Mouse (Mus musculus): ENCODE measurements around the gene Ube2ql1. TPM values are rescaled to one million over a fixed set of nuclear protein-coding genes. Genes with fewer than 3 reads are reported as not detected.

Ube2ql1 gene
- polyA plus RNA-seq, 1 experiment: not detected

DNA sequence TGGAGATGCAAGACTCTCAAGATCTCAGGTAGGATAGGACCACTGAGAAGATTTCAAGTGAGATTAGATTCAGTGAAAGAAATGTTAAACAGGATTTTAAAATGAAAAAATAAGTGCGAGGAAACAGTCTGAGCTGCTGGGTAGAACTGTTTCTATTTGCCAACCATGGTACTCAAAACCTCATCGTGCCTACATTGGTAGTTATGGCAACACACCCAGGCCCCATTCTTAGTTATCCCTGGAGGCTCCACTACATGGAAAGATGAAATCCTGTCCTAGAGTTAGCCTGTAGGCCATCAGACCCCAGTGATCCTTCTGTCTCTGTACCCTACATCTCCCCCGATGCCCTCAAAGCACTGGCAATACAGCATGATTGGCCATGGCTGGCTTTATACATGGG, 14.3 kb downstream of the Ube2ql1 start:
- H3K36me3 ChIP-seq (ENCODE audit: control insufficient read depth): no peaks in the 10 kb centered on the region
- H3K4me3 ChIP-seq (replicated peaks): no peak overlapping the region
- no peak for TF ChIP-seq GATA1 (IDR thresholded peaks at IDR 0.05; ENCODE audit: low read length)
- no peak for TF ChIP-seq TAL1 (IDR thresholded peaks at IDR 0.05; ENCODE audit: low read length)
- no peaks in the 10 kb centered on the region for H3K9me3 ChIP-seq (ENCODE audit: control insufficient read depth, low read length)
- H3K4me1 ChIP-seq (ENCODE audit: control insufficient read depth): no peaks in the 10 kb centered on the region
- no peaks in the 10 kb centered on the region for H3K27me3 ChIP-seq (ENCODE audit: control insufficient read depth)

DNA sequence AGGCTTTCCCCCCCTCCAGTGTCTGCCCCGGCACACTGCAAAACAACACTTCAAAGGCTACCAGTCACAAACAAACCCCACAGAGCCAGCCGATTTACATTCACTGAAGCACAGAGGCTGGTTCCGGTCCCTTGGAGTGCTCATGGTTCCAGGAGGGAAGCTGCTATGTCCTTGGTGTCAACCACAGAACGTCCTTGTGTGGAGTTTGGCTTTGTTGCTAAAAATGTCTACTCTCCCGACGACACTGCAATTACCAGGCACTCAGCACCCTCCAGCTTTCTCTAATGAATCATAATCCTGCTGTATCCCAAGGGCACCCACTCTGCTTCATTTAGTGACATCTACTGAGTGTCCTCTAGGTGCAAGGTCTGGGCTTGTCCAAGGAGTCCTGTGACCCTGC, 18.5 kb downstream of the Ube2ql1 start:
- H3K4me1 ChIP-seq (ENCODE audit: control insufficient read depth): no peaks in the 10 kb centered on the region
- H3K36me3 ChIP-seq (ENCODE audit: control insufficient read depth): no peaks in the 10 kb centered on the region
- no peak overlapping the region for H3K4me3 ChIP-seq (replicated peaks)
- no peaks in the 10 kb centered on the region for H3K27me3 ChIP-seq (ENCODE audit: control insufficient read depth)
- no peaks in the 10 kb centered on the region for H3K9me3 ChIP-seq (ENCODE audit: control insufficient read depth, low read length)
- TF ChIP-seq TAL1 (IDR thresholded peaks at IDR 0.05; ENCODE audit: low read length): no peak
- no peak for TF ChIP-seq GATA1 (IDR thresholded peaks at IDR 0.05; ENCODE audit: low read length)

DNA sequence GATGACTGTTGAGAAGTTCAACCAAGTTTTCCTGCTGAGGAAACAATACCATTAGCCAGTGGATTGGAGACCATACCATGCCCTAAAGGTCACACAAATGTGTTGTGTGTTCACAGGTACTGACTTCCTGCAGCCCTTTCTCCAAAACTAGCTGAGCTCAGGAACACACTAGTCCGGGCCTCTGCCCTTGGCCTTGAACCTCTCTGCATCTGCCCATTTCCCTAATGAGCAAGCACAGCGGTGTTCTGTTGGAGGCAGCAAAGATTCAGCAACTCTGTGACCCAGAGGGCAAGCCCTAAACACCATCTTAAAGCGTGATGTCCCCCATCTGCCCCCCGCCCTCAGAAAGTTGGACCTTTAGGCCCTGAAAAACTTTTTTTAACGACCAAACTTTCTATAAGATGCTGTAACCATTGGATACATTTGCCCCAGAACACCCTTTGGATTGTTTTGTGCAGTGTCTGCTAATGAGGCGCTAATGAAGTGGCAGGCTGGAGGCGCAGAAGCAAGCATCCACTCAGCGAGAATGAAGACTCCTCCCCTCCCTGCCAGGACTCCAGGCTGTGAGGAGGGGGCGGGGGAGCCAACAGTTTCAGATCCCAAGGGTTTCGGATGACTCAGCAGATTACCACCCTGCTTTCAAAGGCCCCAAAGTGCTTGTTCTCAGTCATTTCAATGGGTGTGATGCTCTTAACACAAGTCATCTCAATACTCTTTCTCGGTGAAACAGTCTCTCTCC, 21.7 kb downstream of the Ube2ql1 start:
- Histone ChIP-seq H3K4me1 (ENCODE audit: control insufficient read depth) (no peaks in the 10 kb centered on the region), H3K9me3 (ENCODE audit: control insufficient read depth, low read length) (no peaks in the 10 kb centered on the region), H3K36me3 (ENCODE audit: control insufficient read depth) (no peaks in the 10 kb centered on the region), H3K27me3 (ENCODE audit: control insufficient read depth) (no peaks in the 10 kb centered on the region), H3K4me3 (replicated peaks) (no peak overlapping the region)
- TF ChIP-seq GATA1 (IDR thresholded peaks at IDR 0.05; ENCODE audit: low read length) (no peak), TAL1 (IDR thresholded peaks at IDR 0.05; ENCODE audit: low read length) (no peak)

DNA sequence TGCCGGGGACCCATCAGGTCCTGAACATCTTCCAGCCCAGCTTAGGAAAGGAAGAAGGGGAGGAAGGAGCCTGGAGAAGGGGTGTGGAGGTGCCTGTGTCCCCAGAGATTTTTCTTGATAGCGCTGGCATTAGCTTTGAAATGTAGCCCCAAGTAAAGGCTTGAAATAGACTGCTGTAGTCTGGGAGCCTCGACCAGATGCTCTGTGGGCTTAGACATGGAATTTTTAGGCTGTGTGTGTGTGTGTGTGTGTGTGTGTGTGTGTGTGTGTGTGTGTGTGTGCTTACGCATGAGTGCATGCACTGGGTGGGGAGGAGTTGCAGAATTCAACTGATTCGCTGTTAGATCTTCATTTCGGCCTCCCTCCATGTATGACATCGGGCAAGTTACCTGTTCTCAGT, 31.5 kb downstream of the Ube2ql1 start:
- Histone ChIP-seq H3K4me3 (replicated peaks) (no peak overlapping the region), H3K4me1 (ENCODE audit: control insufficient read depth) (no peaks in the 10 kb centered on the region), H3K36me3 (ENCODE audit: control insufficient read depth) (no peaks in the 10 kb centered on the region), H3K27me3 (ENCODE audit: control insufficient read depth) (no peaks in the 10 kb centered on the region; the same call in 1 of the 2 replicates), H3K9me3 (ENCODE audit: control insufficient read depth, low read length) (no peaks in the 10 kb centered on the region)
- TF ChIP-seq TAL1 (IDR thresholded peaks at IDR 0.05; ENCODE audit: low read length) (no peak), GATA1 (IDR thresholded peaks at IDR 0.05; ENCODE audit: low read length) (no peak)

DNA sequence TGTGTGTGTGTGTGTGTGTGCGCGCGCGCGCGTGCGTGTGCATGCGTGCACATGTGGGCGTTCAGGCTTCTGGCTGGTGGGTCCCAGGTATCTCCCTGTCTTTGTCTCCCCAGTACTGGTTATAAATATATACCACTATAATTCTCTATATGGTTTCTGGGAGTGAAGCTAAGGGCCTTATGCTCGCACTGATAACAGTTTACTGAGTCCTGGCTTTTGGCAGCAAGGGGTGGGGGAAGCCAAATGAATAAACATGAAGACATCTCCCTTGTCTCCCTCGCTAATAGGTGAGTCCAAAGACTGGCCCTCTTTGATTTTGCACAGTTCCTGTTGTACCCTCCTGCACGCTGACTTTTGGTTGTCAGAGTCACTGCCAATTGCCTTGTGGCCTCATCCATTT, 32.2 kb downstream of the Ube2ql1 start:
- H3K4me3 ChIP-seq (replicated peaks): no peak overlapping the region
- no peaks in the 10 kb centered on the region; the same call in 1 of the 2 replicates for H3K27me3 ChIP-seq (ENCODE audit: control insufficient read depth)
- TF ChIP-seq GATA1 (IDR thresholded peaks at IDR 0.05; ENCODE audit: low read length): no peak
- TF ChIP-seq TAL1 (IDR thresholded peaks at IDR 0.05; ENCODE audit: low read length): no peak
- no peaks in the 10 kb centered on the region for H3K9me3 ChIP-seq (ENCODE audit: control insufficient read depth, low read length)
- H3K36me3 ChIP-seq (ENCODE audit: control insufficient read depth): no peaks in the 10 kb centered on the region
- no peaks in the 10 kb centered on the region for H3K4me1 ChIP-seq (ENCODE audit: control insufficient read depth)

DNA sequence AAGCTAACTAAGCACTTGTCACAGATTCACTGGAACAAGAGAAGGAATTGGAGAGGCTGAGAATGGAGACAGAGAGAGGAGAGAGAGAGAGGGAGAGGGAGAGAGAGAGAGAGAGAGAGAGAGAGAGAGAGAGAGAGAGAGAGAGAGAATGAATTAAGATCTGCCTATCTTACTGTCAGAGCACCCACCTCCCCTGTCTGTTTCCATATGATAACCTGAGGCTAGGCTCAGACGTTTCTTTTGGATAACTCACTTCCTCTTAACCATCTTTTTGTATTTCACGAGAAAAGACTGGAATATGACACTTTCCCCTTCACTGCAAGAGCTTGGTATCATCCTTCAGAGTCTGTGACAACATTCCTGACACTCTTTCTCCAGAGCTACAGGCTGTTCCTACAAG, 32.8 kb downstream of the Ube2ql1 start:
- H3K27me3 ChIP-seq (ENCODE audit: control insufficient read depth): no peaks in the 10 kb centered on the region; the same call in 1 of the 2 replicates
- TF ChIP-seq GATA1 (IDR thresholded peaks at IDR 0.05; ENCODE audit: low read length) (no peak), TAL1 (IDR thresholded peaks at IDR 0.05; ENCODE audit: low read length) (no peak)

DNA sequence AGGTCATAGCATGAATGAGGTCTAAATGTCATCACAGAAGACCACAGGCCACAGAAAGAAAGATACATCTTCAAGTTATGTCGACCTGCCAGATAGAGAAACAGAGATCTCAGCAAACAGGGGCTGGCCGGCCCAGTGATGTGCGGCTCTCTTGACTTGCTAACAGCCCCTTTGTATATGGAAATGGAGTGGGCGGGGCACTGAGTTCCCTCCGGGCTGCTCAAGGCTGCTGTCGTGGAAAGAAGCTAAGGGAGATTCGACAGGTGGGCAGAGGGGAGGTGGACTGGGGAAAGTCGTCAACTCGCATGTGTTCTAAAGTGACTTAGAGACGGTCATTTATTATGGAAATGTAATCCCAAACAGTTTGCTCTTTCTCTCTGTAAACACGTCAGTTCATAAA, 36.2 kb downstream of the Ube2ql1 start:
- Histone ChIP-seq H3K4me1 (ENCODE audit: control insufficient read depth) (no peaks in the 10 kb centered on the region), H3K27me3 (ENCODE audit: control insufficient read depth) (no peaks in the 10 kb centered on the region; the same call in 1 of the 2 replicates), H3K36me3 (ENCODE audit: control insufficient read depth) (no peaks in the 10 kb centered on the region), H3K4me3 (replicated peaks) (no peak overlapping the region), H3K9me3 (ENCODE audit: control insufficient read depth, low read length) (no peaks in the 10 kb centered on the region)
- TF ChIP-seq GATA1 (IDR thresholded peaks at IDR 0.05; ENCODE audit: low read length) (no peak), TAL1 (IDR thresholded peaks at IDR 0.05; ENCODE audit: low read length) (no peak)

More for the DNA sequence above, 32.8 kb downstream of the Ube2ql1 start:
- no peaks in the 10 kb centered on the region for H3K9me3 ChIP-seq (ENCODE audit: control insufficient read depth, low read length)
- H3K4me3 ChIP-seq (replicated peaks): no peak overlapping the region
- no peaks in the 10 kb centered on the region for H3K4me1 ChIP-seq (ENCODE audit: control insufficient read depth)
- H3K36me3 ChIP-seq (ENCODE audit: control insufficient read depth): no peaks in the 10 kb centered on the region

DNA sequence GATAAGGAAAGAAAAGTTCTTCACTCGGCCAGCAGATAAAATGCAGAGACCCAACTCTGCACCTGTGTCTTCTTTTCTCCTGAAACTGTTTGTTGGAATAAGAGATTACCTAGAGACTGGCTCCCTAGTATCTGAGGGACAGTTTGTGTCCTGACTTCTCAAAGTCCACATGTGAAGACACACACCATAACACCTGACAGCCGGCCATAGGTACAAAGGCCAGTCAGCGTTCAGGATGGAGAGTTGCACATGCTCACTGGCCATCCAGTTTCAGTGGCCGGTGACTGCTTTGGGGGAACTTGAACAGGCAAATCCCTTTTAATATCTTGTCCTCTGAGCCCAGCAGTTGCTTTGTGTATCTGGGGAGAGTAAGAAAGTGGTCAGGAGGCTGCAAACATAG, 38.3 kb downstream of the Ube2ql1 start:
- no peaks in the 10 kb centered on the region for H3K36me3 ChIP-seq (ENCODE audit: control insufficient read depth)
- H3K4me3 ChIP-seq (replicated peaks): no peak overlapping the region
- no peaks in the 10 kb centered on the region for H3K9me3 ChIP-seq (ENCODE audit: control insufficient read depth, low read length)
- no peaks in the 10 kb centered on the region for H3K4me1 ChIP-seq (ENCODE audit: control insufficient read depth)
- no peak for TF ChIP-seq TAL1 (IDR thresholded peaks at IDR 0.05; ENCODE audit: low read length)
- no peak for TF ChIP-seq GATA1 (IDR thresholded peaks at IDR 0.05; ENCODE audit: low read length)
- no peaks in the 10 kb centered on the region; the same call in 1 of the 2 replicates for H3K27me3 ChIP-seq (ENCODE audit: control insufficient read depth)

DNA sequence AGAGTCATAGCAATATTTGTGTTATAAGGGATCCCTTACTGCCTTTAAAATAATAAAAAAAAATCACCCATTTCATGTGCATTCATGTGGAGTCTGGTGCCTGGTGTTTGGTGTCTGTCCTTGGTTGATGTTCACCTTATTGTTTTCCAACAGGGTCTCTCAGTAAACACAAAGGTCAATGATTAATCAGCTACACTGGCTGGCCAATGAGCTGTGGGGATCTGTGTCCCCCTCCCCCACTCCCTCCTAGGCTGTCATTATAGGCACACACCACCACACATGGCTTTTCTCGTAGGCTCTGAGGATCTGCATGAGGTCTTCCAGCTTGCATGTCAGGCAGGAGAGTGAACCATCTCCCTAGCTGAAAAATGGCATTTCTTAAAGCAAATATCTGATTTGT, 38.9 kb downstream of the Ube2ql1 start:
- Histone ChIP-seq H3K9me3 (ENCODE audit: control insufficient read depth, low read length) (no peaks in the 10 kb centered on the region), H3K4me3 (replicated peaks) (no peak overlapping the region), H3K4me1 (ENCODE audit: control insufficient read depth) (no peaks in the 10 kb centered on the region), H3K27me3 (ENCODE audit: control insufficient read depth) (no peaks in the 10 kb centered on the region; the same call in 1 of the 2 replicates), H3K36me3 (ENCODE audit: control insufficient read depth) (no peaks in the 10 kb centered on the region)
- TF ChIP-seq TAL1 (IDR thresholded peaks at IDR 0.05; ENCODE audit: low read length) (no peak), GATA1 (IDR thresholded peaks at IDR 0.05; ENCODE audit: low read length) (no peak)
